Mouse (Mus musculus) adrenal gland, postnatal 36 days (tissue): ENCODE data around the gene Atg4a. TPM values are rescaled to one million over a fixed set of nuclear protein-coding genes. Genes with fewer than 3 reads are reported as not detected.

Experiments
- DNase-seq, 2 experiments: peaks; one replicate each; pipeline ENCODE4 v3.0.0; 2021; ENCODE audit warnings: mixed read lengths in 1 of 2
- total RNA-seq, 2 experiments: library from RNA; stranded (reverse); gene quantifications; 2 replicates each; pipeline ENCODE4 v1.2.3; 2021

Atg4a gene
- total RNA-seq, 2 experiments from 2014 or later: 14.3 to 14.5 TPM

- DNase-seq: peak; percentile 8 to 14
These were observed 201.5 kb downstream of the Atg4a start for GRCm38 (mm10) chrX:141158160-141158559.

- DNase-seq: no peak
These were observed 203.7 kb downstream of the Atg4a start for GRCm38 (mm10) chrX:141160371-141160770.

GRCm38 (mm10) chrX:141165067-141165466 is 208.4 kb downstream of the Atg4a start:
- DNase-seq: no peak

GRCm38 (mm10) chrX:141175353-141175752 is 218.6 kb downstream of the Atg4a start:
- peak in 1 of 2 experiments; percentile 13 for DNase-seq

GRCm38 (mm10) chrX:141195036-141195435 is 238.3 kb downstream of the Atg4a start:
- DNase-seq: no peak

- DNase-seq: peak; percentile 1 to 6
These were observed 242.3 kb downstream of the Atg4a start for GRCm38 (mm10) chrX:141198993-141199392.

GRCm38 (mm10) chrX:141212802-141213201 is 256.1 kb downstream of the Atg4a start:
- DNase-seq: peak; percentile 5 to 22

Other genes with a start within 250 kb of the Atg4a start
- gene Tex13b, start 143.5 kb upstream of the Atg4a start, total RNA-seq: not detected
- gene Vsig1, start 49.3 kb upstream of the Atg4a start, total RNA-seq: not detected
- 10 to 100 TPM; 29.4 to 34.5 TPM for gene Psmd10, start 179 bp upstream of the Atg4a start, total RNA-seq